ENCODE assay signal across 29 mouse cellular contexts in the genomic region with DNA sequence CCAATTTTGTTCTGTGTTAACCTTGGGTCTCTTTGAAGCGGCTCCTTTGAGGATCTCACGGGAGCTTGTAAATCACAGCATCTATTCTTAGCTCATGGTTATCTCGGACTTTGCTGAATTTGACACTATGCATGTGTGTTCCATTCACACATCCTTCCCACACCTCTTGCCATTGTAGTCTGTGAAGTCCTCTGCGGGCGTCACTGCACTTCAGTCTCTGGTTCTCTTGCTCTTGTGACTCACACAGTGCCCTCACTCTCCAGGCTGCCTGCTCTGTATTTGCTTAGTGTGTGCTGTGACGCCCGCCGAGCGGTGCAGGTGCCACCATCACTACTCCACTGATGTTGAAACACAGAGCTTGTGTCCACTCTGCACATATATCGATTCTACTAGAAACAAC.
A peak's percentile ranks its signal among the peaks of the same experiment; 100 is the strongest.
DNase-seq lines count a peak whose midpoint lies in the region; ATAC-seq and TF ChIP-seq lines count a peak whose summit lies in the region.
"Had no signal": no experiment of that assay in that cellular context is flagged by ENCODE, and none has a peak within 500 bp of the region (broad histone marks: within the 10 kb centered on the region; RNA-seq: fewer than 3 reads in every experiment).

No protein-coding gene starts in this region.

- H3K27ac ChIP-seq in heart, embryonic 10.5 days, result no peak overlapping the region
- H3K27ac ChIP-seq in heart, embryonic 12.5 days (ENCODE audit: poor library complexity, severe bottlenecking), result no peak overlapping the region
- no peak overlapping the region for H3K27ac ChIP-seq in heart, embryonic 15.5 days
- H3K27ac ChIP-seq in heart, adult 2 months, result no peak overlapping the region
- H3K27ac ChIP-seq: embryonic facial prominence, embryonic 10.5 days; embryonic facial prominence, embryonic 13.5 days; forebrain, embryonic 12.5 days; forebrain, embryonic 15.5 days; gastrocnemius, adult 2 months; heart, embryonic 13.5 days; hindbrain, embryonic 10.5 days; hindbrain, embryonic 13.5 days; intestine, embryonic 15.5 days; kidney, embryonic 15.5 days had no signal

- TF ChIP-seq EP300 in heart, adult 2 months (IDR thresholded peaks at IDR 0.05; ENCODE audit: insufficient read depth, low read depth, low read length), result no peak

- no peak overlapping the region for H3K4me3 ChIP-seq in heart, embryonic 10.5 days
- no peak overlapping the region for H3K4me3 ChIP-seq in heart, embryonic 12.5 days
- no peak overlapping the region for H3K4me3 ChIP-seq in heart, embryonic 15.5 days
- no peak overlapping the region for H3K4me3 ChIP-seq in heart, adult 2 months
- H3K4me3 ChIP-seq: embryonic facial prominence, embryonic 10.5 days; embryonic facial prominence, embryonic 13.5 days; erythroblast, embryonic 14.5 days; forebrain, embryonic 12.5 days; forebrain, embryonic 15.5 days; gastrocnemius, adult 2 months; heart, embryonic 13.5 days; hindbrain, embryonic 10.5 days; hindbrain, embryonic 13.5 days; intestine, embryonic 15.5 days; kidney, embryonic 15.5 days had no signal

- H3K79me2 ChIP-seq in heart, adult 2 months (replicated peaks; ENCODE audit: control insufficient read depth, insufficient read depth, low read length), result no peaks in the 10 kb centered on the region

- ATAC-seq in heart, embryonic 12.5 days (ENCODE audit: insufficient number of reproducible peaks, low FRiP score), result no peak
- 0 out of 2 replicates have a peak, but pooled peaks have one; percentile 35 for ATAC-seq in heart, embryonic 15.5 days (replicated peaks; ENCODE audit: insufficient number of reproducible peaks, insufficient read depth, low FRiP score, low read depth)
- ATAC-seq: CD4-positive, CD25-positive, alpha-beta regulatory T cell, adult 4 months; forebrain, embryonic 15.5 days; hindbrain, embryonic 16.5 days; intestine, embryonic 15.5 days had no signal

- no peak overlapping the region for H3K9ac ChIP-seq in heart, embryonic 12.5 days
- H3K9ac ChIP-seq in heart, embryonic 15.5 days, result no peak overlapping the region
- no peak overlapping the region for H3K9ac ChIP-seq in heart, adult 2 months (ENCODE audit: low read depth, low read length)
- H3K9ac ChIP-seq: embryonic facial prominence, embryonic 13.5 days; forebrain, embryonic 12.5 days; forebrain, embryonic 15.5 days; heart, embryonic 13.5 days; hindbrain, embryonic 13.5 days; intestine, embryonic 15.5 days; kidney, embryonic 15.5 days had no signal

- intact Hi-C loops in heart, adult 2 months (cut with DNase I), result no loop called here

- peaks cover 7% of the 10 kb centered on the region; the same call in 1 of the 2 replicates for H3K4me1 ChIP-seq in heart, embryonic 10.5 days
- H3K4me1 ChIP-seq in heart, embryonic 12.5 days (replicated peaks), result peaks cover 3% of the 10 kb centered on the region; the same call in 1 of the 2 replicates
- no peaks in the 10 kb centered on the region; the same call in 1 of the 2 replicates for H3K4me1 ChIP-seq in heart, embryonic 15.5 days (replicated peaks)
- H3K4me1 ChIP-seq in heart, adult 2 months (ENCODE audit: control insufficient read depth, insufficient read depth, low read length), result no peaks in the 10 kb centered on the region
- H3K4me1 ChIP-seq: intestine, embryonic 15.5 days; kidney, embryonic 15.5 days had no signal

- DNase-seq in heart, embryonic 10.5 days (ENCODE audit: low spot score), result peak; percentile 79
- DNase-seq in heart, adult 2 months, result no peak
- DNase-seq in heart, postnatal 4 days, result peak; percentile 6
- DNase-seq in heart, adult 9 months (ENCODE audit: low spot score in 2 of 2), result no peak
- DNase-seq: adrenal gland, adult 2 months; adrenal gland, postnatal 14 days; cerebellum, adult 11-12 months; cerebellum, adult 8-10 months; cerebellum, postnatal 10 days; cerebellum, postnatal 36 days; embryo, embryonic 11 days; gastrocnemius, adult 2 months; gastrocnemius, postnatal 14 days; kidney, adult 11 months; kidney, adult 8-10 months had no signal

- no peaks in the 10 kb centered on the region for H3K9me3 ChIP-seq in heart, embryonic 10.5 days
- H3K9me3 ChIP-seq in heart, embryonic 12.5 days (replicated peaks), result no peaks in the 10 kb centered on the region
- H3K9me3 ChIP-seq in heart, embryonic 15.5 days (replicated peaks), result no peaks in the 10 kb centered on the region
- H3K9me3 ChIP-seq: embryonic facial prominence, embryonic 10.5 days; embryonic facial prominence, embryonic 13.5 days; forebrain, embryonic 12.5 days; forebrain, embryonic 15.5 days; heart, embryonic 13.5 days; hindbrain, embryonic 10.5 days; hindbrain, embryonic 13.5 days; intestine, embryonic 15.5 days; kidney, embryonic 15.5 days had no signal

- H3K4me2 ChIP-seq in heart, embryonic 12.5 days, result no peak overlapping the region
- H3K4me2 ChIP-seq in heart, embryonic 15.5 days, result 0 out of 2 replicates have a peak overlapping the region, but pooled peaks have one; percentile 0
- H3K4me2 ChIP-seq: embryonic facial prominence, embryonic 13.5 days; forebrain, embryonic 12.5 days; forebrain, embryonic 15.5 days; heart, embryonic 13.5 days; hindbrain, embryonic 13.5 days; intestine, embryonic 15.5 days; kidney, embryonic 15.5 days had no signal

- no peaks in the 10 kb centered on the region for H3K27me3 ChIP-seq in heart, embryonic 10.5 days (ENCODE audit: insufficient read depth, poor library complexity, severe bottlenecking)
- H3K27me3 ChIP-seq in heart, embryonic 12.5 days (replicated peaks), result no peaks in the 10 kb centered on the region
- H3K27me3 ChIP-seq in heart, embryonic 15.5 days, result no peaks in the 10 kb centered on the region
- H3K27me3 ChIP-seq in heart, adult 2 months (ENCODE audit: control insufficient read depth, insufficient read depth, low read length), result no peaks in the 10 kb centered on the region
- H3K27me3 ChIP-seq: embryonic facial prominence, embryonic 13.5 days; forebrain, embryonic 12.5 days; forebrain, embryonic 15.5 days; heart, embryonic 13.5 days; hindbrain, embryonic 13.5 days; intestine, embryonic 15.5 days; kidney, embryonic 15.5 days had no signal

- TF ChIP-seq CTCF in heart, adult 2 months (IDR thresholded peaks at IDR 0.05), result no peak

- H3K36me3 ChIP-seq in heart, embryonic 10.5 days, result no peaks in the 10 kb centered on the region
- no peaks in the 10 kb centered on the region for H3K36me3 ChIP-seq in heart, embryonic 12.5 days
- no peaks in the 10 kb centered on the region for H3K36me3 ChIP-seq in heart, embryonic 15.5 days
- no peaks in the 10 kb centered on the region for H3K36me3 ChIP-seq in heart, adult 2 months (ENCODE audit: control insufficient read depth, insufficient read depth, low read length)
- H3K36me3 ChIP-seq: embryonic facial prominence, embryonic 10.5 days; embryonic facial prominence, embryonic 13.5 days; forebrain, embryonic 12.5 days; forebrain, embryonic 15.5 days; heart, embryonic 13.5 days; hindbrain, embryonic 10.5 days; hindbrain, embryonic 13.5 days; intestine, embryonic 15.5 days; kidney, embryonic 15.5 days had no signal

- TF ChIP-seq POLR2A in heart, adult 2 months (IDR thresholded peaks at IDR 0.05; ENCODE audit: insufficient read depth, low read depth, low read length), result no peak

- 52% methylated on average over 10 of the region's 10 CpGs for WGBS in heart, embryonic 10.5 days
- WGBS in heart, embryonic 12.5 days, result 49% methylated on average over 10 of the region's 10 CpGs
- 50% methylated on average over 10 of the region's 10 CpGs for WGBS in heart, embryonic 15.5 days
- WGBS in heart, adult 2 months, result 56% methylated on average over 10 of the region's 10 CpGs

Comparison
In these comparisons a context has a peak if more than half of its experiments do, and no peak if none do; other contexts are left out.
1. DNase-seq: peak in heart, embryonic 10.5 days (single experiment) and heart, postnatal 4 days (single experiment); none in heart, adult 2 months (0 of 2) and heart, adult 9 months (0 of 2).